Mouse (Mus musculus): ENCODE measurements at regions not wholly inside any gene's neighbourhood (a gene's known extent, or its start where the extent isn't known, plus 50 kb on each side); places are given as distances from the start of the nearest gene placed in this dataset.

DNA sequence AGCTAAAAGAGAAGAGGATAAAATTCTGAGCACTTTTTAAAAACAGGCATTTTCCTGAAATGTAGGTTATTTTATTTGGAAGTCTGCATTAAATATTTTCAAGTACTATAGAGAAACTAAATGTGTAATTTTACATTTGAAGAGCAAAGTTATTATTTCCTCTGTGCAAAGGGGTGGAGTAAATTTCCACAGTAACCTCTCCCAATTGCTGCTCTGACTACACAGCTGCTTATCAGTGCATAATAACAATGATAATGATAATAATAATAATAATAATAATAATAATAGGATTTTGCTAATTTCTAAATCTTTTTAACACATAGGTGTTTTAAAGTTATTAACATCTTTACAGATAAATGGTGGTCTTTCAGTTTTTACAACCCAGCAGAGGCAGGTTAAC is 258.5 kb downstream of the Gm10295 start:
- Histone ChIP-seq H3K4me3 (no peak overlapping the region), H3K4me2 (replicated peaks) (no peak overlapping the region), H3K36me3 (no peaks in the 10 kb centered on the region), H3K9ac (no peak overlapping the region), H3K27ac (no peak overlapping the region), H3K4me1 (no peaks in the 10 kb centered on the region), H3K27me3 (no peaks in the 10 kb centered on the region), H3K9me3 (no peaks in the 10 kb centered on the region)
- ATAC-seq (ENCODE audit: low FRiP score, low read depth): no peak

- 50% methylated on average over 3 of the region's 3 CpGs for whole genome bisulfite sequencing
- Histone ChIP-seq H3K4me3 (no peak overlapping the region), H3K4me1 (no peaks in the 10 kb centered on the region), H3K9me3 (no peaks in the 10 kb centered on the region), H3K36me3 (no peaks in the 10 kb centered on the region), H3K4me2 (replicated peaks) (no peak overlapping the region), H3K27ac (no peak overlapping the region), H3K27me3 (no peaks in the 10 kb centered on the region), H3K9ac (no peak overlapping the region)
- ATAC-seq (ENCODE audit: low FRiP score, low read depth): no peak
These were observed 259.0 kb downstream of the Gm10295 start for GRCm38 (mm10) chr7:71092301-71092700.

GRCm38 (mm10) chr7:71064446-71065391 is 286.6 kb downstream of the Gm10295 start:
- Histone ChIP-seq H3K27me3 (no peaks in the 10 kb centered on the region), H3K4me1 (peaks cover 13% of the 10 kb centered on the region), H3K9ac (no peak overlapping the region), H3K9me3 (no peaks in the 10 kb centered on the region), H3K27ac (no peak overlapping the region), H3K4me2 (replicated peaks) (no peak overlapping the region; the same call in 1 of the 2 replicates), H3K36me3 (no peaks in the 10 kb centered on the region), H3K4me3 (no peak overlapping the region)
- no peak for ATAC-seq (ENCODE audit: low FRiP score, low read depth)
- WGBS: 25% methylated on average over 14 of the region's 14 CpGs

DNA sequence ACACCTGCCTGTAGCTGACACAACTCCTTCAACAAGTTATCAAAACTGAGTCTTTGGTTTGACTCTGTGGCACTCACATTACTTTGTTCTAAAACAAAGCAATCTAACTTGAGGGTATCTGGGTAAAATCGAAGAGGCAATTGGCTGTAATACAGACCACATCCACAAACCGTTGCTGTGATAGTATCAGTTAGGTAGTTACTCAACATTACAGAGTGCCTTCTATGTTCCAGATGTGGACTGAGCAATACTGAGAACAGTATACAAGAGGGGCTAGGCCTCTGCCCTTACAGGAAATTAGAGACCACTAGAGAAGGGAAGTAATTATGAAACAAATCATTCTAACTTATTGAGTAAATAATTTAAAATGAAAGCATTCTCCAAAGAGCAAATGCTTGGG is 300.5 kb downstream of the Gm10295 start:
- Histone ChIP-seq H3K27me3 (no peaks in the 10 kb centered on the region), H3K27ac (no peak overlapping the region), H3K9me3 (no peaks in the 10 kb centered on the region), H3K4me3 (no peak overlapping the region), H3K36me3 (no peaks in the 10 kb centered on the region), H3K4me2 (replicated peaks) (no peak overlapping the region), H3K9ac (no peak overlapping the region), H3K4me1 (peaks cover 40% of the 10 kb centered on the region)
- WGBS: 54% methylated on average over 2 of the region's 2 CpGs
- ATAC-seq (ENCODE audit: low FRiP score, low read depth): no peak

GRCm38 (mm10) chr7:71047201-71047600 is 304.1 kb downstream of the Gm10295 start:
- H3K9ac ChIP-seq: no peak overlapping the region
- no peak overlapping the region for H3K4me3 ChIP-seq
- no peak overlapping the region for H3K4me2 ChIP-seq (replicated peaks)
- no peaks in the 10 kb centered on the region for H3K9me3 ChIP-seq
- no peaks in the 10 kb centered on the region for H3K27me3 ChIP-seq
- no peaks in the 10 kb centered on the region for H3K36me3 ChIP-seq
- peaks cover 40% of the 10 kb centered on the region for H3K4me1 ChIP-seq
- 47% methylated on average over 3 of the region's 3 CpGs for WGBS
- no peak for ATAC-seq (ENCODE audit: low FRiP score, low read depth)
- no peak overlapping the region for H3K27ac ChIP-seq

GRCm38 (mm10) chr7:71046596-71046995 is 304.7 kb downstream of the Gm10295 start:
- Histone ChIP-seq H3K4me1 (peaks cover 35% of the 10 kb centered on the region), H3K4me2 (replicated peaks) (no peak overlapping the region), H3K27ac (no peak overlapping the region), H3K9me3 (no peaks in the 10 kb centered on the region), H3K9ac (no peak overlapping the region), H3K27me3 (no peaks in the 10 kb centered on the region), H3K4me3 (no peak overlapping the region), H3K36me3 (no peaks in the 10 kb centered on the region)
- ATAC-seq (ENCODE audit: low FRiP score, low read depth): no peak
- 76% methylated on average over 1 of the region's 1 CpGs for WGBS

DNA sequence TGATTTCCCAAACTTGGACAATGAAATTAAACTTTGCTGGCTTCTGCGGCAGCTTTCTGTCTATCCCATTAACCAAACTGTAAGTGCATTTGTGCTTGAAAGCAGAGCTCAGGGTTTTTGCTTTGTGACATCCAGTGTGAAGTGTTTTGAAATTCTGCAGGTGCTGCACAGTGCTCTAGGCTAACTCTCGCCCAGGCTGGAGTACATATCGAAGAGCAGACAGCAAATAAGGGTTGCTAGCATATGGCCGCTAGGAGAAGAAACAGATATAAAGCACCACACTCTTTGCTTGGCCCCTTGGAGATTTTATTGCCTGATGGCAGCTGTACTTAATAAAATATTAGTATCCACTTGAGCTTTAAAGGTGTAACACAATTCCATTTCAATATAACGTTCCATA is 307.5 kb downstream of the Gm10295 start:
- Histone ChIP-seq H3K4me1 (peaks cover 20% of the 10 kb centered on the region), H3K9me3 (no peaks in the 10 kb centered on the region), H3K4me3 (no peak overlapping the region), H3K4me2 (replicated peaks) (no peak overlapping the region), H3K27ac (no peak overlapping the region), H3K9ac (no peak overlapping the region), H3K27me3 (no peaks in the 10 kb centered on the region), H3K36me3 (no peaks in the 10 kb centered on the region)
- 32% methylated on average over 5 of the region's 5 CpGs for WGBS
- ATAC-seq (ENCODE audit: low FRiP score, low read depth): peak; percentile 48; the same call in 1 of the 2 replicates

GRCm38 (mm10) chr7:71043128-71043527 is 308.2 kb downstream of the Gm10295 start:
- WGBS: 40% methylated on average over 8 of the region's 8 CpGs
- H3K4me2 ChIP-seq (replicated peaks): no peak overlapping the region
- H3K9me3 ChIP-seq: no peaks in the 10 kb centered on the region
- no peaks in the 10 kb centered on the region for H3K36me3 ChIP-seq
- no peak overlapping the region; the same call in 1 of the 2 replicates for H3K27ac ChIP-seq
- no peak overlapping the region for H3K4me3 ChIP-seq
- ATAC-seq (ENCODE audit: low FRiP score, low read depth): no peak
- no peaks in the 10 kb centered on the region for H3K27me3 ChIP-seq
- peaks cover 19% of the 10 kb centered on the region for H3K4me1 ChIP-seq
- no peak overlapping the region for H3K9ac ChIP-seq

- ATAC-seq (ENCODE audit: low FRiP score, low read depth): no peak
- H3K9ac ChIP-seq: no peak overlapping the region
- no peak overlapping the region for H3K4me3 ChIP-seq
- 80% methylated on average over 3 of the region's 3 CpGs for WGBS
- H3K4me1 ChIP-seq: peaks cover 10% of the 10 kb centered on the region
- H3K9me3 ChIP-seq: no peaks in the 10 kb centered on the region
- H3K4me2 ChIP-seq (replicated peaks): no peak overlapping the region
- no peak overlapping the region for H3K27ac ChIP-seq
- no peaks in the 10 kb centered on the region for H3K27me3 ChIP-seq
- no peaks in the 10 kb centered on the region for H3K36me3 ChIP-seq
These were observed 309.9 kb downstream of the Gm10295 start for GRCm38 (mm10) chr7:71041388-71041787.

GRCm38 (mm10) chr7:71040846-71041245 is 310.4 kb downstream of the Gm10295 start:
- Histone ChIP-seq H3K36me3 (no peaks in the 10 kb centered on the region), H3K9me3 (no peaks in the 10 kb centered on the region), H3K9ac (no peak overlapping the region), H3K27ac (no peak overlapping the region), H3K4me1 (peaks cover 10% of the 10 kb centered on the region), H3K27me3 (no peaks in the 10 kb centered on the region), H3K4me2 (replicated peaks) (no peak overlapping the region), H3K4me3 (no peak overlapping the region)
- WGBS: 84% methylated on average over 3 of the region's 3 CpGs
- ATAC-seq (ENCODE audit: low FRiP score, low read depth): no peak

GRCm38 (mm10) chr7:71038537-71038936 is 312.7 kb downstream of the Gm10295 start:
- Histone ChIP-seq H3K9me3 (no peaks in the 10 kb centered on the region), H3K9ac (no peak overlapping the region), H3K4me2 (replicated peaks) (no peak overlapping the region), H3K27me3 (no peaks in the 10 kb centered on the region), H3K27ac (no peak overlapping the region), H3K4me3 (no peak overlapping the region), H3K4me1 (no peaks in the 10 kb centered on the region; the same call in 1 of the 2 replicates), H3K36me3 (no peaks in the 10 kb centered on the region)
- no peak for ATAC-seq (ENCODE audit: low FRiP score, low read depth)
- 65% methylated on average over 5 of the region's 5 CpGs for WGBS

DNA sequence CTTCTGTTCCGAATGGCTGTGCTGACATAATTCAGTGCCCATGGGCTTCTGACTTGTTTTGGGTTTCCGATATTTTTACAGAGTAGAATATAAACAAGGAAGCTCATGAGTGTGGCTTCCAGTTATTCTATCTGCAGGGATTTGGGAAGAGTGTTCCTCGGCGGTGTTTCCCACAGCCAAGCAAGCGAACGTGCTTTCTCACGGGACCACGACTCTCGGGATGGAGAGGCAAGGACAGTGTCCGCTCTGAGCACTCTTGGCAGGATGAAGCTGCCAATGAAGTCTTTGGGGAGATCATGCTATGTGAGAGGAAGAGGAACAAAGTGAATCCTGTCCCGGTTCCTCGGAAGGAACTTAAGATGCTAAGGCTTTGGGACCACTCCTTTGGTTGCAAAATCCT is 318.2 kb downstream of the Gm10295 start:
- 0 out of 2 replicates have a peak, but pooled peaks cover 5% of the 10 kb centered on the region for H3K4me1 ChIP-seq
- no peak overlapping the region for H3K9ac ChIP-seq
- ATAC-seq (ENCODE audit: low FRiP score, low read depth): no peak
- H3K4me2 ChIP-seq (replicated peaks): no peak overlapping the region
- H3K36me3 ChIP-seq: no peaks in the 10 kb centered on the region
- H3K27me3 ChIP-seq: no peaks in the 10 kb centered on the region
- H3K4me3 ChIP-seq: no peak overlapping the region
- WGBS: 78% methylated on average over 12 of the region's 12 CpGs
- no peak overlapping the region for H3K27ac ChIP-seq
- no peaks in the 10 kb centered on the region for H3K9me3 ChIP-seq
